ENCODE assay signal across 8 mouse cellular contexts in the genomic region with DNA sequence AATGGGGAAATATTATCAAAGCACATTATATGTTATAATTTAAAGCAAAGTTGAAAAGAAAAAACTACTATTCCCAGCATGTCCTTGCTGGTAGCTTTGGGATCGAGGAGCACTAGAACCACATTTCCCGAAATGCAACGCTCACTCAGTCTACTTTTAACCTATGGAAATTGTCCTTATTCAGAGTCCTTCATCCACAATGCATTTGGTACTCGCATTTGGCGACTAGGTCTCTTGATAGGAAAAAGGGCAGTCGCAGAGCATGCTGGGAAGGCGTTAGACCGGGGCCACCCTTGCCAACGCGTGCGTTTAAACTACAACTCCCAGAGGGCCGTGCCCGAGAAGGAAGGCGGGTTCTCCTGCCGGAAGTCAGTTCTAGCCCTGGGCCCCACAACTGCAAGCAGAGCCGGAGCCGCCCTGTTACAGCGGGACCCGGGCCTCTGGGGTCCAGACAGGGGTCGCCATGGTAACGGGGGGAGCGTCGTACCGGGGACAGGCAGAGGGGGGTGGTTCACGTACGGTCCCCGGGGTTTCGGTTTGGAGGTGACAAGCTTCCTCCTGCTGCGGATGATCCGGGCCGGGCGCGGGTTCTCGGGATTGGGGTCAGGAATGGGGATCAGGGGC. TPM values are rescaled to one million over a fixed set of nuclear protein-coding genes. Genes with fewer than 3 reads are reported as not detected.
A peak's percentile ranks its signal among the peaks of the same experiment; 100 is the strongest.
DNase-seq lines count a peak whose midpoint lies in the region; ATAC-seq and TF ChIP-seq lines count a peak whose summit lies in the region.

A gene (plus strand): TSS at position 338 of the 624 bp plus-strand sequence.

- peak within 1 kb of the TSS; percentile 56; the same call in 1 of the 2 replicates for H3K27ac ChIP-seq in forebrain, embryonic 12.5 days
- H3K27ac ChIP-seq in heart, postnatal 0 days (ENCODE audit: low read depth): peak within 1 kb of the TSS; percentile 54; the same call in 1 of the 2 replicates
- H3K27ac ChIP-seq in liver, embryonic 16.5 days (ENCODE audit: low read length): peak within 1 kb of the TSS; percentile 65
- H3K27ac ChIP-seq in neural tube, embryonic 13.5 days (replicated peaks): peak within 1 kb of the TSS; percentile 61
- peak within 1 kb of the TSS; percentile 29 for H3K27ac ChIP-seq in testis, adult 2 months (ENCODE audit: control insufficient read depth, insufficient read depth, low read depth, low read length)

- ATAC-seq in forebrain, embryonic 12.5 days (ENCODE audit: low FRiP score): peak; percentile 98
- peak; percentile 94 for ATAC-seq in heart, postnatal 0 days (ENCODE audit: insufficient read depth, low read depth)
- ATAC-seq in liver, embryonic 16.5 days (ENCODE audit: low read depth): peak; percentile 99
- peak; percentile 96 for ATAC-seq in neural tube, embryonic 13.5 days (ENCODE audit: low read depth)

- peak; percentile 59 for TF ChIP-seq POLR2A in testis, adult 2 months (IDR thresholded peaks at IDR 0.05; ENCODE audit: control insufficient read depth, low read depth, low read length)

- H3K4me2 ChIP-seq in forebrain, embryonic 12.5 days: peak within 1 kb of the TSS; percentile 81
- peak within 1 kb of the TSS; percentile 83 for H3K4me2 ChIP-seq in heart, postnatal 0 days (ENCODE audit: low read depth, low read length)
- peak within 1 kb of the TSS; percentile 89 for H3K4me2 ChIP-seq in liver, embryonic 16.5 days (ENCODE audit: low read depth, low read length)
- H3K4me2 ChIP-seq in neural tube, embryonic 13.5 days: peak within 1 kb of the TSS; percentile 96

- peaks cover 11% of the 10 kb centered on the region for H3K36me3 ChIP-seq in E14TG2a.4 (ENCODE audit: insufficient read depth, low read length)
- peaks cover 6% of the 10 kb centered on the region for H3K36me3 ChIP-seq in forebrain, embryonic 12.5 days (replicated peaks)
- H3K36me3 ChIP-seq in heart, postnatal 0 days (replicated peaks; ENCODE audit: control insufficient read depth, insufficient read depth, low read length): 0 out of 2 replicates have a peak, but pooled peaks cover 3% of the 10 kb centered on the region
- peaks cover 2% of the 10 kb centered on the region; the same call in 1 of the 2 replicates for H3K36me3 ChIP-seq in liver, embryonic 16.5 days (ENCODE audit: control insufficient read depth, insufficient read depth)
- peaks cover 12% of the 10 kb centered on the region for H3K36me3 ChIP-seq in neural tube, embryonic 13.5 days
- H3K36me3 ChIP-seq in testis, adult 2 months (ENCODE audit: control insufficient read depth, insufficient read depth, low read length): no peaks in the 10 kb centered on the region

- peak within 1 kb of the TSS; percentile 92 for H3K4me3 ChIP-seq in E14TG2a.4 (replicated peaks; ENCODE audit: low read length)
- H3K4me3 ChIP-seq in forebrain, embryonic 12.5 days (replicated peaks): peak within 1 kb of the TSS; percentile 81
- peak within 1 kb of the TSS; percentile 80 for H3K4me3 ChIP-seq in heart, postnatal 0 days (ENCODE audit: low read depth, low read length)
- peak within 1 kb of the TSS; percentile 86 for H3K4me3 ChIP-seq in liver, embryonic 16.5 days (ENCODE audit: low read depth, low read length)
- H3K4me3 ChIP-seq in neural tube, embryonic 13.5 days: peak within 1 kb of the TSS; percentile 85
- H3K4me3 ChIP-seq in testis, adult 2 months (ENCODE audit: control insufficient read depth, low read depth, low read length): peak within 1 kb of the TSS; percentile 76

- no peaks in the 10 kb centered on the region for H3K27me3 ChIP-seq in E14TG2a.4 (ENCODE audit: insufficient read depth, low read length)
- H3K27me3 ChIP-seq in forebrain, embryonic 12.5 days: no peaks in the 10 kb centered on the region
- no peaks in the 10 kb centered on the region for H3K27me3 ChIP-seq in heart, postnatal 0 days (ENCODE audit: control insufficient read depth, insufficient read depth, low read length)
- H3K27me3 ChIP-seq in liver, embryonic 16.5 days (ENCODE audit: control insufficient read depth, insufficient read depth, low read depth, low read length): no peaks in the 10 kb centered on the region
- H3K27me3 ChIP-seq in neural tube, embryonic 13.5 days: no peaks in the 10 kb centered on the region
- H3K27me3 ChIP-seq in testis, adult 2 months (ENCODE audit: control insufficient read depth, insufficient read depth, low read length): no peaks in the 10 kb centered on the region

- H3K4me1 ChIP-seq in E14TG2a.4 (replicated peaks; ENCODE audit: low read depth, low read length): peaks cover 48% of the 10 kb centered on the region
- peaks cover 13% of the 10 kb centered on the region for H3K4me1 ChIP-seq in forebrain, embryonic 12.5 days
- H3K4me1 ChIP-seq in heart, postnatal 0 days (ENCODE audit: control insufficient read depth, insufficient read depth): peaks cover 9% of the 10 kb centered on the region; the same call in 1 of the 2 replicates
- H3K4me1 ChIP-seq in liver, embryonic 16.5 days (ENCODE audit: control insufficient read depth, low read depth, low read length): peaks cover 14% of the 10 kb centered on the region
- peaks cover 26% of the 10 kb centered on the region for H3K4me1 ChIP-seq in neural tube, embryonic 13.5 days (replicated peaks)
- peaks cover 10% of the 10 kb centered on the region for H3K4me1 ChIP-seq in testis, adult 2 months (ENCODE audit: control insufficient read depth, insufficient read depth, low read length)

- H3K9ac ChIP-seq in forebrain, embryonic 12.5 days: peak within 1 kb of the TSS; percentile 91
- H3K9ac ChIP-seq in heart, postnatal 0 days (replicated peaks; ENCODE audit: low read depth, low read length): peak within 1 kb of the TSS; percentile 85
- peak within 1 kb of the TSS; percentile 94 for H3K9ac ChIP-seq in liver, embryonic 16.5 days (ENCODE audit: low read depth, low read length)
- peak within 1 kb of the TSS; percentile 95 for H3K9ac ChIP-seq in neural tube, embryonic 13.5 days

- no peak for TF ChIP-seq CTCF in E14TG2a.4 (conservative IDR thresholded peaks at IDR 0.05; ENCODE audit: low read length)
- TF ChIP-seq CTCF in heart, postnatal 0 days (IDR thresholded peaks at IDR 0.05; ENCODE audit: low read depth): no peak
- no peak for TF ChIP-seq CTCF in testis, adult 2 months (IDR thresholded peaks at IDR 0.05; ENCODE audit: control insufficient read depth, insufficient read depth, insufficient replicate concordance, low read depth, low read length)

- TF ChIP-seq EP300 in heart, postnatal 0 days (IDR thresholded peaks at IDR 0.05; ENCODE audit: low read depth): peak; percentile 77; the same call in 1 of the 2 replicates

- 0% methylated on average over 34 of the region's 34 CpGs for WGBS in forebrain, embryonic 12.5 days
- under 1% methylated on average over 34 of the region's 34 CpGs for WGBS in heart, postnatal 0 days
- WGBS in liver, embryonic 16.5 days (ENCODE audit: insufficient replicate concordance): under 1% methylated on average over 34 of the region's 34 CpGs
- WGBS in neural tube, embryonic 13.5 days: under 1% methylated on average over 34 of the region's 34 CpGs

- H3K9me3 ChIP-seq in E14TG2a.4 (ENCODE audit: low read length): no peaks in the 10 kb centered on the region
- H3K9me3 ChIP-seq in forebrain, embryonic 12.5 days: no peaks in the 10 kb centered on the region
- no peaks in the 10 kb centered on the region for H3K9me3 ChIP-seq in heart, postnatal 0 days (replicated peaks; ENCODE audit: control insufficient read depth, low read length)
- no peaks in the 10 kb centered on the region for H3K9me3 ChIP-seq in liver, embryonic 16.5 days (replicated peaks; ENCODE audit: control insufficient read depth, low read length)
- no peaks in the 10 kb centered on the region for H3K9me3 ChIP-seq in neural tube, embryonic 13.5 days

- DNase-seq in c-Kit-positive CD71-positive TER-119-positive erythroid progenitor cells, embryonic 14.5 days (ENCODE audit: low spot score): peak; percentile 96
- peak; percentile 99 for DNase-seq in heart, postnatal 0 days (ENCODE audit: low spot score)
- DNase-seq in kidney, postnatal 4 days: peak; percentile 97 to 98

RNA-seq across cellular contexts. Expression of the gene that starts here (rescaled TPM):
- 254 and 263 TPM in 2 replicates for polyA plus RNA-seq in forebrain, embryonic 12.5 days (2016; fragmentation: Nextera tagmentation; extraction: Ambion mirVana)
- total RNA-seq in heart, postnatal 0 days (2014; rRNA removed; ENCODE audit: low replicate concordance): 299 and 316 TPM in 2 replicates
- 215 and 216 TPM in 2 replicates for polyA plus RNA-seq in heart, postnatal 0 days (2015; fragmentation: Nextera tagmentation; extraction: Ambion mirVana)
- polyA plus RNA-seq in liver, embryonic 16.5 days (2015; fragmentation: Nextera tagmentation; extraction: Ambion mirVana): 151 and 155 TPM in 2 replicates
- polyA plus RNA-seq in neural tube, embryonic 13.5 days (2015; fragmentation: Nextera tagmentation; extraction: Ambion mirVana): 372 and 378 TPM in 2 replicates
- polyA plus RNA-seq in testis, adult 2 months (2012; rRNA removed): 240 and 279 TPM in 2 replicates

Comparison
In these comparisons a context has a peak if more than half of its experiments do, and no peak if none do; other contexts are left out.
1. Peak in every context shown above with its lines: DNase-seq, ATAC-seq, H3K4me3 ChIP-seq and H3K27ac ChIP-seq.